Mouse (Mus musculus): ENCODE measurements around the gene Akap7.

Gene Akap7

DNA sequence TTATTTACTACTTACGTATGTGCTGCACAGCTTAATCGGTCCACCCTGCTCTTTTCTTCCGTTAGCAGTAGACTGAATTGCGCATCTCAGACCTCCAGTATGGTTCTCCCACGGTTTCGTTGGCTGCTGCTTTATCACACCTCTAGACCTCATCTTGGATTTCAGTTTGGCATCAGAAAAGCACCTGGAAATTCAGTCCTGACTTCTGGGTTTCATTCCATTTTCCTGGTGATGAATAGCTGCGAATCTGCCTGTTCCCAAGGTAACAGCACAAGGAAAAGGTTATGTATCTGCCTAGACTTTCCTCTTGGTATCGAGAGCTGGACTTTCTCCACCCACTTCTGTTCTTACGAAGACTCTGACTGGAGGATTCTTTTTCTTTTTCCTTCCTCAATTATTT, at the start of gene Akap7:
Gene Akap7 (minus strand): TSS at position 101 of the 400 bp plus-strand sequence.
- no peak for DNase-seq (ENCODE audit: low spot score in 2 of 2)

DNA sequence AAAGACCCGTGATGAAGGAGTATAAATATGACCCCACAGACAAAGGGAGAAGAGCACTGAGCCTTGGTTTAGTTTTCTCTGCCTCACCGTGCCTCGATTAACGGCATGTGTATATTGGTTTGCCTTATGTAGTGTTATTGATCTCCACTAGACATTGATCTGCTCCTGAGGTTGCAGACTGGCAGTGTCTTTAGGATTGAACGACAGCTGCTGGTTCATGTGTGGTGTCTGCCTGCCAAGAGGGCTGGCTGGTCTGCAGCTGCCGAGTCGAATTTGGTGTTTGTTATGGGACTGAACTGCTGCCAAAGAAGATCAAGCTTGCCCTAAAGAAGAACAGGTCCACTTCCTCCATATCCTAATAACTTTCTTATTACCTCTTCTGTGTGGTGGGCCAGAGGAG, 46.7 kb upstream of the Akap7 start:
- no peak for DNase-seq (ENCODE audit: low spot score in 2 of 2)

DNA sequence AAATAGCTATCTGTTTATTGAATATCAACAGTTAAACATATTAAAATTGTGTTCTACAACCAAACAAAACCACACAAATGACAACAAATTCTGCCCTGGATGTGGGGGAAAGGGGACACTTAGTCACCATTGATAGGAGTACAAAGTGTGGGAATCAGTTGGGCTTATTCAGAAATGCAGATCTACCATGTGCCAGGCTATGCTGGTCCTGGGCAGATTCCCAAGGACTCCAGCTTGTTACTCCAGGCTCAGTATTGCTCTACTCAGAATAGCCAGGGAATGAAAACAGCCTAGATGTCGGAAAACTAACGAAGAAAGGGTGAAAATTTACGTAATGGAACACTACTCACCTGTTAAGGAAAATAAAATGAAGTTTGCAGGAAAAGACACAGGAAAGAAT, 46.3 kb upstream of the Akap7 start:
- no peak for DNase-seq (ENCODE audit: low spot score in 2 of 2)

DNA sequence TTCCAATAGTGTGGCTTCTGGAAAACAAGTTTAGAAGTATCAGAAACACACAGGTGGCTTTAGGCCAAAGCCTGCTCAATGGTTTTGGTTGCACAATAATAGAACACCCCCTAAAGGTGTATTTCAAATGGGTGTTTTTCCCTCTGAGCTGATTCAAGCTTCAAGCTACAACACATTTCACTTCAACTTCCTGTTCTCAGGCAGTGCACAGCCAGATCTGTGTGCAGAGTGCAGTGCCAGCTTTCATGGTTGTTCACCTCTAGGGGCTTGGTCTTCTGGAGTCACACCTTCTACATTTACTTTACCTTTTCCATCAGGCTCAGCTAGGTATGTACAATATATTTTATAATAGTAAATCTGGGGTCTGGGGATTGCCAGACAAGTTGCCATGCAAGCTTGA, 35.1 kb upstream of the Akap7 start:
- no peak for DNase-seq (ENCODE audit: low spot score in 2 of 2)

DNA sequence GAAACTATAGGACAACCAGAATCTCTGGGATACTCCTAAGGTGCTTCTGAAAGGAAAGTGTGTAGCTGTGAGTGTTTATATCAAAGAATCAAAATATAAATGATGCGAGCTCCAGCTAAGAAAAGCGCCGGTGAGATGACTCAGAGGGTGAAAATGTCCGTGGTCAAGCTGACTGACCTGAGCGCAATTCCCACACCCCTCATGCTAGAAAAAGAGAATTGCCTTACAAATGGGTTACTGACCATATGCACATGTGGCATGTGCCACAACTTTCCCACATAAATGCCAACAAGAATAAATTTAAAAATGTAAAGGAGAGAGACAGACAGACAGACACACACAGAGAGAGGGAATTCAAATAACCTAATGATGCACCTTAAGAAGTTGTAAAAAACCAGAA, 33.0 kb upstream of the Akap7 start:
- no peak for DNase-seq (ENCODE audit: low spot score in 2 of 2)

DNA sequence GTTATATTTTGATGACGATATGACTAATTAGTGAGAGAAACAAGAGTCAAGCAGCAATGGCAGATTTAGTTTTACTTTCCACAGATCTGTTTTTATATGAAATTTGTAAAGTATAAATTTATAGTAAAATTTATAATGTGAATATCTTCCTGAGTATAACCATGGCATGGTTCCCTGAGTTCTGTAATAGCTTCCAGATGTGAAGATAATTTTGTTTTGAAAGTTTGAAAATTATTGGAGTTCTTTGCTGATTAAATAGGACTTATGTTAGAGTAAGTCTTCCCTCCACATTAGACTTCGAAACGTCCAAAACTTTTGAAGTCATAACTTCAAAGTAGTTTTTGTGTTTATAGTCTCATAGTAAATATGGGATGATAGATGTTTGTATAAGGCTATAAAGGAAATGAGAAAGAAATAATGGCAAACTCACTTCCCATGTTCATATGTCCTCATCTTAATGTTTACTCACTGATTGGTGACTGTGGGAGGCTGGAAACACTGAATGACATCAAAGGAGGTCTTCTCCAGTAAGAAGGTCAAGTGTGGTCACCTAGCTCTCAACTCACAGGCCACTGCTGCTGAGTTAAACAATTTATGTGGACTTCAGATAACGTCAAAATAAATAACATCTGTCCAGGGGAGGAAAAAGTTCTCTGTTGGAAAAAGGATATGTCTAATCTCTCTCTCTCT, 25.9 kb upstream of the Akap7 start:
- no peak for DNase-seq (ENCODE audit: low spot score in 2 of 2)

DNA sequence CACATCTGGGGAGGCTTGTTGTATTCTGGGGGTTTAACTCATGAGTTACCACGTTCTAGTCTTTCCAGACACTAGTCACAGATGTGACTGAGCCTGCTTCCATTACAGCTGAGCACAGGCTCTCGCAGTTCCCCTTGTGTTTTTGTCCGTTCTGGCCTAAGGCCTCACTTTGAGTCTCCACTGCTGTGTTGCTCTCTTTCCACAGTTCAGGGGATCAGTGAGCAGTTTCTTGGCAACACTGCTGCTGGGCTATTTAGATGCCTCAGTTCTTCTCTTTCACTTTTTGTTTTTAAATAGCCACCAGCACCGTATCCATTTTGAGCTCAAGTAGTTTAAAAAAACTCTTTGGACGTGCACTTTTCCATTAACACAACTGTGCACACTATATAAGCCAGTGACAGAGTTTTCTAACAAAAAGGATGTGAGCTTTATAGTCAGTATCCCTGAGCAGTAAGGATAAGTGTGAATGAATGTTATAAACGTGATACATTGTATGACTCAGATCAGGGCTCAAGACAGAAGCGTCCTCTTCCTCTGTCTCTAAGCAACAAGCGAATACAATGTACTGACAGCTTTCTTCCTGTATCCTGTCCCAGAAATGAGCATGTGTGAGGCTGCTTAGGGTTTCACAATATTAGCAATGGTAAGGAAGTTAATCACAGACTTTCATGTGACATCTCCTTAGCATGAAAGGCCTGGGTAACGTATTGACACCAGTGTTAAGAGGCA, 23.8 kb upstream of the Akap7 start:
- DNase-seq (ENCODE audit: low spot score in 2 of 2): peak in 1 of 2 experiments; percentile 13

DNA sequence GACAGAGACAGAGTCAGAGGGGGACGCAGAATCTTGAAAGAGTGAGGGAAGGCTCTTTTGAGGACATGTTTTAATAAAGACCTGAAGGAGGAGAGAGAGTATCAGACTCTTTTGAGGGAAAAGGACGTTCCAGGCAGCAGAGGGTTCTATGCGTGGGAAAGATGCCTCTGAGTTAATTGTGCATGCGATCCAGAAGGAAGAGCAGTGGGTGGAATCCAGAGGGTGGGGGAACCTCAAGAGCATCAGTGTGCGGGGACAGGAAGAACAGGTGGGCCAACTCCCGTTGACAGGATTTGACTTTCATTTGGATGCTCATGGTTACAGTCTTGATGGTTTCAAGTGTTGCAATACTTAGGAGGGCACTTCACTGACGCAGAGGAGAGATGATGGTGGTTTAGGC, 22.4 kb upstream of the Akap7 start:
- peak in 1 of 2 experiments; percentile 16 for DNase-seq (ENCODE audit: low spot score in 2 of 2)

DNA sequence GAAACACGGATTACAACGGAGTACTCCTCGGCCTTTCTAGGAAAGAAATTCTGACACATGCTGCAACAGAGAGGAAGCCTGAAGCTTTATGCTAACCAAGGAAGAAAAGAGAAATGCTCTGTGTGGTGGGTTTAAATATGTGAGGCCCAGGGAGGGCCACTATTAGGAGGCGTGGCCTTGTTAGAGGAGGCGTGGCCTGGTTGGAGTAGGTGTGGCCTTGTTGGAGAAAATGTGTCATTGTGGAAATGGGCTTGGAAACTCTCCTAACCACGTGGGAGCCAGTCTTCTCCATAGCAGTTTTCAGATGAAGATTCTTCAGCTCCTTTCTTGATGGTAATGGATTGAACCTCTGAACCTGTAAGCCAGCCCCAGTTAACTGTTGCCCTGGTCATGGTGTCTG, 19.8 kb upstream of the Akap7 start:
- no peak for DNase-seq (ENCODE audit: low spot score in 2 of 2)

DNA sequence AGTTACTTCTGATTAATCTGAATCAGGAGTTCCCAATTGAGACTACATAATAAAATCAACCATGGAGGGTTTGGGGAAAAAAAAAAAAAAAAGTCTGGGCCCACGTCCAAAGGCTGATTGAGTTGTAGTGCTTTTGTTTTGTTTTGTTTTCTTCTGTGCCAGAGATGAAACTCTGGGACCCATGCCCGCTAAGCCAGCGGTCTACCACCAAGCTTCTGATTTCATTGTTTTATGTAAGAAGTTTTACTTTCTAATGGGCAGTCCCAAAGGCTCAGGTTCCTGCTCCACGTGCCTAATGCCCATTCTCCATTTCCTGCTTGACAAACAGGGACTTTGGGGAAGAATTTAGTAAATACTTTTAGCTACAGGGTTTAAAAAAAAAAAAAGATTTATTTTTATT, 18.0 kb upstream of the Akap7 start:
- DNase-seq (ENCODE audit: low spot score in 2 of 2): no peak

DNA sequence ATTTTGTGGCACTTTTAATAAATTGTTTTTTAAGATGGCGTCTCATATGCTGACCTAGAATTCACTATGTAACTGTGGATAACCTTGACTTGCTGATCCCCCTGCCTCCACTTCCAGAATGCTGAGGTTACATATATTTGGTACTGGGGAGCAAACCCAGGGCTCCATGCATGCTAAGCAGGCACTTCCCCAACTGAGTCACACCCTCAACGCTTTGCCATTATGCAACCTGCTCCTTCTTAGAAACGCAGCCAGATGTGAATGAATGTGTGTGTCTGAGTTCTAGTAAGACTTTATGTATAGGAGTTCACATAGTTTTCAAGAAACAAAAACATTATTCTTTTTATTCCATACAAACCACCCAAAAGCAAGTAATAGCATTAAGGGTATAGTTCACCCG, 13.5 kb upstream of the Akap7 start:
- no peak for DNase-seq (ENCODE audit: low spot score in 2 of 2)

DNA sequence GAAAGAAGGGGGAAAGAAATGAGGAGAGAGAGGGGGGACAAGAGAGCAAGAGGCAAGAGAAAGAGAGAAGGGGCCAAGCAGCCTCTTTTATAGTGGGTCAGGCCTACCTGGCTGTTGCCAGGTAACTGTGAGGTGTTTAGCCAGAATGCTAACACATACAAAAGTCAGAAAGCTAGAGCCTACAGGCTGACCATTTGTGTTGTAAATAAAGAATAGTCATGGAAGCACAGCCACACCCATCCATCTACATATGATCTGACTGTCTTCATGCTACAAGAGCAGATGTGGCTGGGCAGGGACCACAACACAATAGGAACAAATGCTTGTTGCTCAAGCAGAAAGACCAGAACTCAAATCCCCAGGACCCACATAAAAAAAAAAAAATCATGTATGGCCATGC, 11.9 kb upstream of the Akap7 start:
- DNase-seq (ENCODE audit: low spot score in 2 of 2): no peak

DNA sequence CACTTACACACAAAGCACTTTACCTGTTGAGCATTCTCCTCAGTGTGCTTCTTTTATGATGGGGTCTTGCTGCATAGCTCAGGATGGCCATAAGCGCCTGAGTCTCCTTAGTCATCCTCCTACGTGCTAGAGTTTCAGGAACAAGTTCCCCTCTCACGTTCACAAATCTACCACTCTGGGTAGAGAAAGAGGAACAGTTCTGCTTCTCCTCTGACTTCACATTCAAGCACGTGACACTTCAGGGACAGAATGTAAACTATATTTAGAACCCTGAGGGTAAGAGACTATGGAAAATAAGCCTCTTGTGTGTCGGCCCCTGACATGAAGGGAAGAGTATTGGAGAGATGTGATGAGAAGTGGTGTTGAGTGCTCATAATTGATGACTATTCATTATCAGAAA, 10.7 kb upstream of the Akap7 start:
- no peak for DNase-seq (ENCODE audit: low spot score in 2 of 2)

DNA sequence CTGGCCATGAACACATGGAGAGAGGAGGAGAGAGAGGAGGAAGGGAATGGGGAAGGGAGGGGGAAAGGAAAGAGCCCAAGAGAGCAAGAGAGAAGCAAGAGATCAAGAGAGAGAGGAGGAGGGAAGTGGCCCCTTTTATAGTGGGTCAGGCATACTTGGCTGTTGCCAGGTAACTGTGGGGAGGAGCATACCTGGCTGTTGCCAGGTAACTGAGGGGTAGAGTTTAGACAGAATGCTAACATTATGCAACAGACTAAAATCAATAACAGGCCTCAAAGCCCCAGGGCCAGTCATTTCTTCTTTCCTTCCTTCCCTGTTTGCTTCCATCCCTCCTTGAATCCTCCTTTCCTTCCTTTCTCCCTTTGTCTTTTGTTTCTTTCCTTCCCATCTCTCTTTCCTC, 10.0 kb upstream of the Akap7 start:
- no peak for DNase-seq (ENCODE audit: low spot score in 2 of 2)

DNA sequence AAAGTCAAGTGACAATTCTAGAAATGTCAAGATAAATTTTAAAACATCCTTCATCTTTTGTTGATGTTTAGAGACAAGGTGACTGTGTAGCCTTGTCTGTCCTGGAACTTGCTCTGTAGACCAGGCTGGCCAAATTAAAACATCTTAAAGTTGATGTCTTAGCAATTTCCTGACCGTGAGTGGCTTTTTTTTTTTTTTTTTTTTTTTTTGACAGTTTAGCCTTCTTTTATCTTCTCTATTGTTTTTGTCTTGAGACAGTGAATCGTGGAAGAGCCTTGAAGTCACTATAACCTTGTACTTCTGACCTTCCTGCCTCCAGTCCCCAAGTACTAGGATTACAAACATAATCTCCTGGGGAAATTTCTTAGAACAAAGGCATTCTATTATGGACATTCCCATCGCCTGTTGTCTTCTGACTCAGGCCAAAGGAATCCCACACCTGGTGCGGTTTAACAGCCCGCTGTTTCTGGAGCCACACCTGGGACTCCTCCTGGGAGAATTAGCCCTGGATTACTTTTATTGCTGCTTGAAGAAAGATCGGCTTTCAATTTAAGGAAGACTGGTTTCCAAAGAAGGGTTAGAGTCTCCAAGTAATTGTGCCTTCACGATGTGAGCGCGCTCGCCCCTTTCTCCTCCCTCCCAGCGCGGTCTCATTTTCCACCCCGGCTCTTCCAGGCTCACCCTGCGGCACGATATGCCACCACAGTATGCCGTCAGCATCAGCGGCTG, 6.3 kb upstream of the Akap7 start:
- no peak for DNase-seq (ENCODE audit: low spot score in 2 of 2)

DNA sequence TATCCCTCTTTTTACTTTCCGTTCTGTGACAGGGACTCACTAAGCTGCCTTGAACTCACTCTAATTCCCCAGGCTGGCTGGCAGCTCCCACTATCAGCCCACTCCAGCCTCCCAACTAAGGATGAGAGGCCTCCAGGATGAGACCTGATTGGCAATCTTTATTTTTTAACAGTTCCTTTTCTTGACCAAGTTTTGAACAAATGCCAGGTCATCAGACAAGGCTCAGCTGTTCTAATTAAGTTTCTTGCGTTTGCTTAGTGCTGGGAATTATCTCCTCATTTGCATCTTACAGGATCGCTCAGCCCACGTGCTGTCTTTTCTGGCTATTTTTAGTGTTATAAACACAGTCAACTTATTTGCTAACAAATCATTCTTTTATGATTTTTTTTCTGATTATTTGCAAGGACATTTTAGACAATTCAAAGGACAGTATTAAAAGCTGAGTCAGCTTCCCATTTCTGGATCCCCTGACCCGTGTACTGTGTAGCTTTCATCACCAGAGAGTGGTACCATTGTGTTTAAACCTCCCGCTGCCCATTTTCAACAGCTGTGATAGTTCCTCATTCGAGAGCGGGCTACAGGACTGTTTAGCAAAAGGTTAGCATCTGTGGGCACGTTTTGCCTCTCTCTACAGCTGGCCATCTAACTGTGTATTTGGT, 4.0 kb upstream of the Akap7 start:
- DNase-seq (ENCODE audit: low spot score in 2 of 2): no peak

DNA sequence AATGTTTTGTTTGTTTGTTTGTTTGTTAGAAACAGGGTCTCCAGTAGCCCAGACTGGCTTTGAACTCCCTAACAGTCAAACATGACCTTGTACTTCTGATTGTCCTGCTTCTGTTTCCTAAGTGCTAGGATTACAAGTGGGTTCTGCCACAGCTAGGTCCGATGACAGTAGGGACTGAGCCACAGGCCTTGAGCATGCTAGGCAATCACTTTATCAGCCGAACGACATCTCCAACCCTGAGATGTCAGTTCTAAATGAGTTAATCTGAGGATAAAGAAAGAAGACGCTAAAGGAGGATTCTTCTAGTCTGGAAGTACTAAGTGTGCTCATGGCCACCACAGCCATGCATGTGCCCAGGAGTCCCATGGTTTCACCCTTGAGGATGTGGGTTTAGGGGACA, 3.1 kb upstream of the Akap7 start:
- DNase-seq (ENCODE audit: low spot score in 2 of 2): no peak

DNA sequence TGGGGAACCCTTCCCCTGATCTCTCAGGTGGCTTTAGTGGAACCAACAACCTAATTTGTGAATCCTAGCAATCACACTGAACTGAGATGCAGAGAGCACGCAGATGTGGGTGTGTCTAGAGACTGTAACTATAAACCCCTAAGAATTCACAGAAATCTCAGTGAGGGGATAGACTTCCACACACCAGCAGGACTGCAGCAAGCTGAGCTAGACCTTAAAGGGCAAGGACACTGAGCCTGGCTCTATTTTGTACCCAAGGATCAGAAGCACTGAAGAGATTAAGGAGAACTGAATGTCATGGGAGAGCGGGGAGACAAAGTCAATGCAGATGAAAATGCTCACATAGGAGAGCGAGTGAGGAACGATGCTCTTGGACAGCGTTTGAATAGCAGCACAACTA, 2.3 kb upstream of the Akap7 start:
- DNase-seq (ENCODE audit: low spot score in 2 of 2): no peak

DNA sequence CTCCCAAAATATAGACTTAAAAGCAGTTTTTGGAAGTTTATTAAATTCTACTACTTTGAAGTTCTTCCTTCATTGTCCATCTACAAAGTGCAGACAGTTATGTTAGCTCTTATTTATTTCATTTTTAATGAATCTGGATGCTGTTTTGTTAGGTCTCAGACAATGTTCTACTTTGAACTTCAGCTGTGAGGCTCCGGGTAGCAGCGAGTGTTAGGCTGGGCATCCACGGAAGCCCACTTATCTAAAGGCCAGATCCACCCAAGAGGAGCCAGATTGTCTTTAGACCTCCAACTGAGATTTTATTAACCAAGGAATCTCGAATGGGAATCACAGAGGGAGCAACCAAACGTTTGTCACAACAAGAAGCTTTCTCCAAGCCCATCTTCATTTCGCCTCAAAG, 2.5 kb downstream of the Akap7 start:
- no peak for DNase-seq (ENCODE audit: low spot score in 2 of 2)

DNA sequence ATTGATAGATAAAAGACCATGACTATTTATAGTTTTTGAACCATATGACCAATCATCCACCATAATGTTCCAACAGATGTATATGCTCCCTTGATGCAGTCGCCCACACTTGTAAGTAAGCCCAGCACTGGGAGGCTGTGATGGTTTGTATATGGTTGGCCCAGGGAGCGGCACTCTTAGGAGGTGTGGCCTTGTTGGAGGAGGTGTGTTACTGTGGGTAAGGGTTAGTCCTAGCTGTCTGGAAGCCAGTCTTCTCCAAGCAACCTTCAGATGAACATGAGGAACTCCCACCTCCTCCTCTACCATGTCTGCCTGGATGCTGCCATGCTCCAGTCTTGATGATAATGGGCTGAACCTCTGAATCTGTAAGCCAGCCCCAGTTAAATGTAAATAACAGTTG, 3.1 kb downstream of the Akap7 start:
- DNase-seq (ENCODE audit: low spot score in 2 of 2): no peak

DNA sequence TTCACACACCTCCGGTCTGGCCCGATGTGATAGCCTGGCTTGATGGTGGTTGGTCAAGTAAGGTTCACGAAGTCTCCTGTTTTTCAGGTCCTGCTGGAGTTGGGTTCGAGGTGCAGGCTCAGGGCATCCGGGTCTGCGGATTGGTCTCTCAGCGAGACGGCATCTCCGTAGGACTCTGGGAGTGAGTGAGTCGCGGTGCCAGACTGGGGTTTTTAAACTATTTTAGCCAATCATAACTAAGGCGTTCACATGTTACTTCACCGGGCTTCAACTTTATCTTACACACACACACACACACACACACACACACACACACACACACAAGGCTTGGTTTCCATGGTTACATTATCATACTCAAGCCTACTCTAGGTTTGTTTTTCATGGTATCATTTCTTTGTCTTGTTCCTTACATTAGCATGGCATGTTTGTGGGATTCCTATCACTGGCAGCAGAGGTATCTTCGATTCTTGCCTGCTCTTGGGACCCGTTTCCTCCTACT, 8.6 kb downstream of the Akap7 start:
- no peak for DNase-seq (ENCODE audit: low spot score in 2 of 2)

DNA sequence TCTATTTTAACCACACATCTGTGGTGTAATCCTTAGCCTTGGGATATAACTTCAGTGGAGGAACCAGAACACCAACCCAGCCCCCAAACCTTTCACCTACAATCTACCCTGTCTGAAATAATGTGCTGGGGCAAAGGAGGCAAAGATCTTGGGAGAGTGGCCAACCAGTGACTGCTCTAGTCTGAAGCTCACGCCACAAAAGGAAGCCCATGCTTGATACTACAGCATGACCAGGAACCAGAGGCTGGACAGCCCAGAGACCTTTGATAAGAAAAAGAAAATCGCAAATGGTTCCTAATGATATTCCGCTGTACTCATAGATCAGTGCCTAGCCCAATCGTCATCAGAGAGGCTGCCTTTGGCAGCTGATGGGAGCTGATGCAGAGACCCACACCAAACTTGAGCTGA, 9.4 kb downstream of the Akap7 start:
- DNase-seq (ENCODE audit: low spot score in 2 of 2): no peak
